Mouse (Mus musculus): ENCODE measurements around the gene Ccdc185.

DNA sequence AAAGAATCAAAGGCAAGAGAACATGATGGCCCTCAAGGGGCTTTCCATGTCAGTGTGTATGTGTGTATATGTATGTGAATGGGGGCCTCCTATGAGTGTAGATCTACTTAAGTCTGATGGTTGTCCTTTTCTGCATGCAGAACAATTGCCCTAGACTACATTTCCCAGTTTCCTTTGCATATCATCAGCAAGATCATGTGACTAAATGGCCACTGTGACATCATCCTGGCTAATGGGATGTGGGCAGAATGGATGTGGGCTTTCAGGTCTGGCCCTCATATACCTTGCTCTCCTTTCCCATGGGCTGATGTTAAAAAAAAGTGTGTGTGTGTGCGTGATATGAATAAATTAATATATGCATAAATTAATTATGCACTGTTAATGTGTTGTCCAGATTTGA lies 9.8 kb upstream of the Ccdc185 start:
- TF ChIP-seq POLR2A (IDR thresholded peaks at IDR 0.05; ENCODE audit: low read depth, low read length) (no peak), CTCF (IDR thresholded peaks at IDR 0.05; ENCODE audit: extremely low read depth, insufficient read length, insufficient replicate concordance, low read depth, low read length) (no peak)

Data from small intestine, adult 2 months (tissue).